Mouse (Mus musculus) kidney, embryonic 15.5 days (tissue): ENCODE results near the gene Gm17622. TPM values are rescaled to one million over a fixed set of nuclear protein-coding genes. Genes with fewer than 3 reads are reported as not detected.

Experiments
- ATAC-seq: fragments of 200-750 bp; cut with Nextera tagmentation; replicated peaks from 2 replicates; pipeline ENCODE4 v1.8.0; 2017; ENCODE audit warnings: moderate TSS enrichment; ENCODE audit not compliant: low FRiP score
- H3K27ac ChIP-seq: fragments of 300-500 bp; sonication (generic); 2 replicates; pipeline ENCODE4 v1.5.1; 2015; ENCODE audit warnings: mild to moderate bottlenecking, inconsistent platforms
- H3K27me3 ChIP-seq: fragments of 300-500 bp; sonication (generic); 2 replicates; pipeline ENCODE4 v1.6.1; 2015; ENCODE audit warnings: inconsistent platforms
- H3K36me3 ChIP-seq: fragments of 300-500 bp; sonication (generic); 2 replicates; pipeline ENCODE4 v1.6.1; 2015; ENCODE audit warnings: inconsistent platforms
- H3K4me1 ChIP-seq: fragments of 300-500 bp; sonication (generic); 2 replicates; pipeline ENCODE4 v1.6.1; 2015; ENCODE audit warnings: inconsistent platforms
- H3K4me2 ChIP-seq: fragments of 300-500 bp; sonication (generic); 2 replicates; pipeline ENCODE4 v1.6.1; 2015; ENCODE audit warnings: moderate library complexity, mild to moderate bottlenecking, inconsistent platforms
- H3K4me3 ChIP-seq: fragments of 300-500 bp; sonication (generic); replicated peaks from 2 replicates; pipeline ENCODE4 v1.5.1; 2015; ENCODE audit warnings: mild to moderate bottlenecking, inconsistent platforms
- H3K9ac ChIP-seq: fragments of 300-500 bp; sonication (generic); 2 replicates; pipeline ENCODE4 v1.6.1; 2015; ENCODE audit warnings: mild to moderate bottlenecking, inconsistent platforms
- H3K9me3 ChIP-seq: fragments of 300-500 bp; sonication (generic); replicated peaks from 2 replicates; pipeline ENCODE4 v1.6.1; 2016; ENCODE audit warnings: inconsistent platforms
- WGBS: fragments of 180-500 bp; shearing (Covaris S2); methylation state at CpG from one replicate; pipeline ENCODE4 v1.1.7; 2015; ENCODE audit warnings: mixed read lengths; 5-methylcytosine and 5-hydroxymethylcytosine counted together
- polyA plus RNA-seq: library from polyadenylated mRNA; unstranded; fragments of >200 nt; fragmentation: Nextera tagmentation; extraction: Ambion mirVana; gene quantifications from 2 replicates; pipeline ENCODE4 v1.2.1, GENCODE M21; 2015

Gm17622 gene
- polyA plus RNA-seq, 1 experiment from 2014 or later, result not detected

- no peak overlapping the region for H3K9ac ChIP-seq
- H3K27me3 ChIP-seq, result no peaks in the 10 kb centered on the region
- 42% methylated on average over 5 of the region's 5 CpGs for WGBS
- no peak for ATAC-seq
- H3K4me1 ChIP-seq, result 0 out of 2 replicates have a peak, but pooled peaks cover 6% of the 10 kb centered on the region
- no peak overlapping the region for H3K4me2 ChIP-seq
- no peak overlapping the region for H3K4me3 ChIP-seq
- H3K9me3 ChIP-seq, result no peaks in the 10 kb centered on the region
- peaks cover 14% of the 10 kb centered on the region; the same call in 1 of the 2 replicates for H3K36me3 ChIP-seq
- H3K27ac ChIP-seq, result peak overlapping the region; percentile 46; the same call in 1 of the 2 replicates
These were observed 21.4 kb downstream of the Gm17622 start for GRCm38 (mm10) chr13:96511893-96512292.

- Histone ChIP-seq H3K9me3 (no peaks in the 10 kb centered on the region), H3K4me2 (no peak overlapping the region), H3K9ac (no peak overlapping the region), H3K4me1 (0 out of 2 replicates have a peak, but pooled peaks cover 6% of the 10 kb centered on the region), H3K36me3 (peaks cover 18% of the 10 kb centered on the region; the same call in 1 of the 2 replicates), H3K27me3 (no peaks in the 10 kb centered on the region), H3K4me3 (no peak overlapping the region), H3K27ac (no peak overlapping the region)
- 79% methylated on average over 5 of the region's 5 CpGs for WGBS
- no peak for ATAC-seq
These were observed 23.8 kb downstream of the Gm17622 start for GRCm38 (mm10) chr13:96514154-96514942.

GRCm38 (mm10) chr13:96516249-96516648 is 25.7 kb downstream of the Gm17622 start:
- Histone ChIP-seq H3K9ac (no peak overlapping the region), H3K36me3 (peaks cover 18% of the 10 kb centered on the region; the same call in 1 of the 2 replicates), H3K4me3 (no peak overlapping the region), H3K27me3 (no peaks in the 10 kb centered on the region), H3K9me3 (no peaks in the 10 kb centered on the region), H3K4me1 (0 out of 2 replicates have a peak, but pooled peaks cover 6% of the 10 kb centered on the region), H3K4me2 (no peak overlapping the region), H3K27ac (no peak overlapping the region)
- WGBS, result 93% methylated on average over 9 of the region's 9 CpGs
- no peak for ATAC-seq

- ATAC-seq, result no peak
These were observed 26.8 kb downstream of the Gm17622 start for GRCm38 (mm10) chr13:96517335-96517734.

DNA sequence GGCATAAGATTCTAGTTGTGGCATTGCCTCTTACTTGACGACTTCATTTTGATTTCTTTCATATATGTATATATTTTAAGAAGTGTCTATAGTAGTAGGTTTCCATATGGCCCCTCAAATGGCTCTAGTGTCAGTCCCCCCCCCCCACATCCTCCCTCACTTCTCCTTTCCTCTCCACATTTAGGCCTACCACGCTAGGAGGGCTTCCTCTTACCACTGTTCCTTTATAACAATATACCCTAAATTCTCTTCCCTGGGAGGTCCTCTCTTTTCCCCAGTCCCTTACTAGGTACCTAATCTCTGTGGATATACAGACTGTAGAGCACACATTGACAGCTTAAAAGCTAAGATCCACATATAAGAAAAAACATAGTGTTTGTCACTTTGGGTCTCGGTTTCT is 30.8 kb downstream of the Gm17622 start:
- H3K9me3 ChIP-seq, result no peaks in the 10 kb centered on the region
- no peak overlapping the region for H3K4me2 ChIP-seq
- no peak overlapping the region for H3K9ac ChIP-seq
- no peaks in the 10 kb centered on the region for H3K4me1 ChIP-seq
- H3K36me3 ChIP-seq, result peaks cover 10% of the 10 kb centered on the region; the same call in 1 of the 2 replicates
- H3K27ac ChIP-seq, result no peak overlapping the region
- no peak for ATAC-seq
- 94% methylated on average over 3 of the region's 3 CpGs for WGBS
- no peaks in the 10 kb centered on the region for H3K27me3 ChIP-seq
- H3K4me3 ChIP-seq, result no peak overlapping the region

More at GRCm38 (mm10) chr13:96517335-96517734, 26.8 kb downstream of the Gm17622 start:
- H3K36me3 ChIP-seq, result peaks cover 18% of the 10 kb centered on the region; the same call in 1 of the 2 replicates
- no peaks in the 10 kb centered on the region for H3K4me1 ChIP-seq
- H3K9ac ChIP-seq, result no peak overlapping the region
- 93% methylated on average over 2 of the region's 2 CpGs for WGBS
- no peak overlapping the region for H3K4me3 ChIP-seq
- no peak overlapping the region for H3K27ac ChIP-seq
- H3K9me3 ChIP-seq, result no peaks in the 10 kb centered on the region
- H3K4me2 ChIP-seq, result no peak overlapping the region
- H3K27me3 ChIP-seq, result no peaks in the 10 kb centered on the region

DNA sequence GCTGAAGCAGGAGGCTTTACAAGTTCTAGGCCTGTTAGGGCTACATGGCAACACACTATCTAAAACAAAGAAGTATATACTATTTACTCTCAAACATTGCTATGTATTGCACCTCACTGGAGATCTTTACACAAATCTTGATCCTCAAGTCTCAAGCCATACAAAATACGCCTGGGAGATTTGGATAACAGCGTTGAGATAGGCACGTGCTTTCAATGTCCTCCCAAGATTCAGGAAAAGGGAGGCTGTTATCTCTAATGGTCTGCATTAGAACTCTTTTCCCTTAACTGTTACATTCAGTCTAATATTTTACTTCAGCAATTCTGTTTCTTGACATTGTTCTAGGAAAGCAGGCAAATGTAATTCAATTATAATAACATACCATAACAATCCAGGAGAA is 36.5 kb downstream of the Gm17622 start:
- Histone ChIP-seq H3K9me3 (no peaks in the 10 kb centered on the region), H3K36me3 (no peaks in the 10 kb centered on the region), H3K9ac (no peak overlapping the region), H3K27ac (no peak overlapping the region), H3K4me3 (no peak overlapping the region), H3K27me3 (no peaks in the 10 kb centered on the region), H3K4me2 (no peak overlapping the region), H3K4me1 (no peaks in the 10 kb centered on the region)
- ATAC-seq, result no peak
- WGBS, result 92% methylated on average over 3 of the region's 3 CpGs

- Histone ChIP-seq H3K9ac (no peak overlapping the region), H3K36me3 (no peaks in the 10 kb centered on the region), H3K4me2 (no peak overlapping the region), H3K4me1 (no peaks in the 10 kb centered on the region), H3K27me3 (no peaks in the 10 kb centered on the region), H3K4me3 (no peak overlapping the region), H3K9me3 (no peaks in the 10 kb centered on the region), H3K27ac (no peak overlapping the region)
- no peak for ATAC-seq
- 85% methylated on average over 11 of the region's 11 CpGs for WGBS
These were observed 37.3 kb downstream of the Gm17622 start for GRCm38 (mm10) chr13:96527856-96528255.

DNA sequence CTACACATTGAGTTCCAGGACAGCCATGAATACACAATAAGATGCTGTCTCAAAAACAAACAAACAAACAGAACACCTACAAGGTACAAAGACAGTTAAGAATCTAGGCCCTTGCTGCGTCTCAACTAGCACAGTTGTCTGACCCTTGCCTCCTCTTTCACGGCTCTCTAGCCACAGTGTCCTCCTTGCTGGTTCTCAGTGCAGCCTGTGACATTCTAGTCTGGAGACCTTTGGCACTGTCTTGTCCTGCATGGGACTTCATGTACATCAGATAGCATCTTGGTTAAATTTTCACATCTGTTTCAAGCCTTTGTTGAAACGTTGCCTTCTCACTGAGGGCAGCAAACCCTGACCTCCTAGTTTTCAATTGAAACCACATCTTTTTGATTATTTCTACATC is 38.2 kb downstream of the Gm17622 start:
- no peaks in the 10 kb centered on the region for H3K27me3 ChIP-seq
- H3K4me3 ChIP-seq, result no peak overlapping the region
- no peaks in the 10 kb centered on the region for H3K9me3 ChIP-seq
- 0 out of 2 replicates have a peak, but pooled peaks cover 3% of the 10 kb centered on the region for H3K4me1 ChIP-seq
- no peaks in the 10 kb centered on the region for H3K36me3 ChIP-seq
- no peak overlapping the region for H3K27ac ChIP-seq
- no peak for ATAC-seq
- WGBS, result 62% methylated on average over 3 of the region's 3 CpGs
- H3K4me2 ChIP-seq, result no peak overlapping the region
- no peak overlapping the region for H3K9ac ChIP-seq

GRCm38 (mm10) chr13:96529542-96529941 is 39.0 kb downstream of the Gm17622 start:
- no peak for ATAC-seq
- Histone ChIP-seq H3K27me3 (no peaks in the 10 kb centered on the region), H3K9ac (no peak overlapping the region), H3K4me1 (0 out of 2 replicates have a peak, but pooled peaks cover 6% of the 10 kb centered on the region), H3K36me3 (no peaks in the 10 kb centered on the region), H3K4me3 (no peak overlapping the region), H3K4me2 (no peak overlapping the region), H3K9me3 (no peaks in the 10 kb centered on the region), H3K27ac (no peak overlapping the region)
- 90% methylated on average over 3 of the region's 3 CpGs for WGBS

DNA sequence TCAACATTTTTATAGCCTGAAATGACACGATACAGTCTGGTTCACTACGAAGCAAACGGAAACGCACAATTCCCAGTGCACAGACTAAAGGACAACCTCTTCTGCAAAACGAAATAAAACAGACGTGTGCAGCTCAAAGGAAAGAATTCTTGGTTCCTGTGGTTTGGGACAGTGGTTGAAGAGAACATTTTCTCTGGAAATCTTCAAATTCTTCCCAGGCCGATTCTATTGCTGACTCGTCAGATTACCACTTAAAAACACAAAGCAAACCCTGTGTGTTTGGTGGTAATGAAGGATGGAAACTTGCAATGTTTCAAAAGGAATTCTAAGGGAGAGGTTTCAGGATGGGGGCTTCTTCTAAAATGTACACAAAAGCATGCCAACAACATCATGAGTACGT is 39.5 kb downstream of the Gm17622 start:
- H3K27me3 ChIP-seq, result no peaks in the 10 kb centered on the region
- no peak overlapping the region for H3K9ac ChIP-seq
- H3K27ac ChIP-seq, result no peak overlapping the region
- no peak overlapping the region for H3K4me2 ChIP-seq
- H3K36me3 ChIP-seq, result no peaks in the 10 kb centered on the region
- no peak overlapping the region for H3K4me3 ChIP-seq
- 91% methylated on average over 9 of the region's 9 CpGs for WGBS
- no peak for ATAC-seq
- 0 out of 2 replicates have a peak, but pooled peaks cover 6% of the 10 kb centered on the region for H3K4me1 ChIP-seq
- no peaks in the 10 kb centered on the region for H3K9me3 ChIP-seq

DNA sequence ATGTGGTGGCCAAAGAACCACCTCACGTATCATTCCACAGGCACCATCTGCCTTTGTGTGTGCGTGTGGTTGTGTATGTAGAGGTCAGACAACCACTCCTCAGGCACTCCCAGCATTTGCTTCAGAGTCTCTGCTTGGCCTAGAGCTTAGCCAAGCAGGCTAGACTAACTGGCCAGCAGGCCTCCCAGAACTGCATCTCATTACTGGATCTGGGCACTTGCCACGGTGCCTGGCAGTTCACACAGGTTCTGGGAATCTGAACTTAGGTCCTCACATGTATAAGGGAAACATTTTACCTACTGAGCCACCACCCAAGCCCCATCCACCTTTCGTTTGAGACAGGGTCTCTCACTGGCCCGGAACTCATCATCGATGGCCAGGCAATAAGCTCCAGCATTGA is 41.6 kb downstream of the Gm17622 start:
- H3K4me2 ChIP-seq, result no peak overlapping the region
- no peaks in the 10 kb centered on the region for H3K36me3 ChIP-seq
- no peak overlapping the region for H3K9ac ChIP-seq
- no peaks in the 10 kb centered on the region for H3K27me3 ChIP-seq
- no peak for ATAC-seq
- H3K4me1 ChIP-seq, result 0 out of 2 replicates have a peak, but pooled peaks cover 6% of the 10 kb centered on the region
- no peaks in the 10 kb centered on the region for H3K9me3 ChIP-seq
- no peak overlapping the region for H3K4me3 ChIP-seq
- WGBS, result 90% methylated on average over 6 of the region's 6 CpGs
- H3K27ac ChIP-seq, result no peak overlapping the region

DNA sequence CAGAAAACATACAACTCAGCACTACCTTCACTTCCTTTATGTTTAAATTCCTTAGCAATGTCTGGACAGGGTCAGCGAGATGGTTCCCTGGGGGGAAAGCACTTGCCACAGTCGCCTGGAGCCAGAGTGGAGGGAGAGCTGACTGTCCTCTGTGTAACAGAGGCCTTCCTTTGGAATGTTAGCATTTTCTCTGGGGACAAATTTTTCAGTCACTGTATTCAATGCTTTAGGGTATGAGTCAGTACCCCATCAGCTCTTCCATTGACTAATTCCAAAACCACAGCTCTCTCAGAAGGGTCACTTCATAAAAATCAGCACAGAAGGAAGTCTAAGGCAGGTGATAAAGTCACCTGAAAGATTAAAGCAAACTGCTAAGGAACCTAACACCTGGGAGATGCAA is 43.2 kb downstream of the Gm17622 start:
- no peak for ATAC-seq
- Histone ChIP-seq H3K27ac (no peak overlapping the region), H3K27me3 (no peaks in the 10 kb centered on the region), H3K4me1 (0 out of 2 replicates have a peak, but pooled peaks cover 6% of the 10 kb centered on the region), H3K36me3 (no peaks in the 10 kb centered on the region), H3K9me3 (no peaks in the 10 kb centered on the region), H3K9ac (no peak overlapping the region), H3K4me2 (no peak overlapping the region), H3K4me3 (no peak overlapping the region)
- WGBS, result 57% methylated on average over 2 of the region's 2 CpGs
